Comparison of ENCODE assay signal across 21 mouse cellular contexts in genomic region chr3:30092481-30092880, GRCm38 (mm10).
DNase-seq lines count a peak whose midpoint lies in the region; ATAC-seq and TF ChIP-seq lines count a peak whose summit lies in the region.
"Had no signal": no experiment of that assay in that cellular context is flagged by ENCODE, and none has a peak within 500 bp of the region (broad histone marks: within the 10 kb centered on the region; RNA-seq: fewer than 3 reads in every experiment).

No protein-coding gene starts in this region.

- H3K27ac ChIP-seq in gastrocnemius, adult 2 months: no peak overlapping the region
- H3K27ac ChIP-seq in kidney, embryonic 16.5 days (ENCODE audit: low read length): peak overlapping the region; percentile 60; the same call in 1 of the 2 replicates
- 0 out of 2 replicates have a peak overlapping the region, but pooled peaks have one; percentile 33 for H3K27ac ChIP-seq in limb, embryonic 13.5 days
- H3K27ac ChIP-seq: embryonic facial prominence, embryonic 13.5 days; heart, embryonic 15.5 days; hindbrain, embryonic 15.5 days; liver, embryonic 14.5 days; lung, embryonic 15.5 days; neural tube, embryonic 12.5 days had no signal

- no peaks in the 10 kb centered on the region for H3K27me3 ChIP-seq in kidney, embryonic 16.5 days (ENCODE audit: insufficient read depth, low read length)
- no peaks in the 10 kb centered on the region for H3K27me3 ChIP-seq in limb, embryonic 13.5 days
- H3K27me3 ChIP-seq: embryonic facial prominence, embryonic 13.5 days; heart, embryonic 15.5 days; hindbrain, embryonic 15.5 days; lung, embryonic 15.5 days; neural tube, embryonic 12.5 days had no signal

- H3K9me3 ChIP-seq in kidney, embryonic 16.5 days (ENCODE audit: low read length): no peaks in the 10 kb centered on the region
- H3K9me3 ChIP-seq in limb, embryonic 13.5 days: no peaks in the 10 kb centered on the region
- H3K9me3 ChIP-seq: embryonic facial prominence, embryonic 13.5 days; heart, embryonic 15.5 days; hindbrain, embryonic 15.5 days; lung, embryonic 15.5 days; neural tube, embryonic 12.5 days had no signal

- ATAC-seq in kidney, embryonic 16.5 days (ENCODE audit: low FRiP score, low TSS enrichment): peak; percentile 82; the same call in 1 of the 2 replicates
- no peak for ATAC-seq in limb, embryonic 13.5 days (ENCODE audit: low FRiP score, low read depth)
- ATAC-seq: forebrain, embryonic 14.5 days had no signal

- H3K4me3 ChIP-seq in gastrocnemius, adult 2 months: peak overlapping the region; percentile 28; the same call in 1 of the 2 replicates
- no peak overlapping the region for H3K4me3 ChIP-seq in kidney, embryonic 16.5 days (ENCODE audit: low read length)
- H3K4me3 ChIP-seq in limb, embryonic 13.5 days: no peak overlapping the region
- H3K4me3 ChIP-seq: embryonic facial prominence, embryonic 13.5 days; heart, embryonic 15.5 days; hindbrain, embryonic 15.5 days; lung, embryonic 15.5 days; neural tube, embryonic 12.5 days had no signal

- TF ChIP-seq CTCF in gastrocnemius, adult 2 months (IDR thresholded peaks at IDR 0.05): no peak

- WGBS in kidney, embryonic 16.5 days: 26% methylated on average over 7 of the region's 7 CpGs
- 40% methylated on average over 7 of the region's 7 CpGs for WGBS in limb, embryonic 13.5 days

- peaks cover 14% of the 10 kb centered on the region for H3K4me1 ChIP-seq in kidney, embryonic 16.5 days (ENCODE audit: insufficient read depth, low read length)
- H3K4me1 ChIP-seq in limb, embryonic 13.5 days: peaks cover 26% of the 10 kb centered on the region
- H3K4me1 ChIP-seq: embryonic facial prominence, embryonic 13.5 days; hindbrain, embryonic 15.5 days; neural tube, embryonic 12.5 days had no signal

- intact Hi-C loops in gastrocnemius, adult 2 months (cut with DNase I): no loop called here

- no peak for DNase-seq in gastrocnemius, adult 2 months
- no peak for DNase-seq in gastrocnemius, postnatal 25 days
- DNase-seq in kidney, postnatal 25 days: no peak
- peak; percentile 36 for DNase-seq in kidney, postnatal 14 days
- DNase-seq in left cerebral cortex, adult 11 months (ENCODE audit: low spot score): no peak
- DNase-seq: cerebellum, adult 8-10 months; cerebellum, postnatal 36 days; embryo, embryonic 11 days; gastrocnemius, postnatal 36 days; lung, postnatal 4 days; midbrain, embryonic 14.5 days; right cerebral cortex, postnatal 14 days had no signal

- H3K9ac ChIP-seq in kidney, embryonic 16.5 days (replicated peaks; ENCODE audit: low read length): no peak overlapping the region
- H3K9ac ChIP-seq in limb, embryonic 13.5 days: no peak overlapping the region
- H3K9ac ChIP-seq: embryonic facial prominence, embryonic 13.5 days; heart, embryonic 15.5 days; hindbrain, embryonic 15.5 days; liver, embryonic 14.5 days; lung, embryonic 15.5 days; neural tube, embryonic 12.5 days had no signal

- H3K36me3 ChIP-seq in kidney, embryonic 16.5 days (ENCODE audit: insufficient read depth, low read length): no peaks in the 10 kb centered on the region
- H3K36me3 ChIP-seq in limb, embryonic 13.5 days: no peaks in the 10 kb centered on the region
- H3K36me3 ChIP-seq: embryonic facial prominence, embryonic 13.5 days; heart, embryonic 15.5 days; hindbrain, embryonic 15.5 days; lung, embryonic 15.5 days; neural tube, embryonic 12.5 days had no signal

- no peak overlapping the region for H3K4me2 ChIP-seq in kidney, embryonic 16.5 days (replicated peaks; ENCODE audit: low read depth, low read length)
- no peak overlapping the region for H3K4me2 ChIP-seq in limb, embryonic 13.5 days (replicated peaks)
- H3K4me2 ChIP-seq: embryonic facial prominence, embryonic 13.5 days; heart, embryonic 15.5 days; hindbrain, embryonic 15.5 days; lung, embryonic 15.5 days; neural tube, embryonic 12.5 days had no signal
